Mouse (Mus musculus) gonadal fat pad, adult 2 months (tissue): ENCODE measurements around the gene Apba2. TPM values are rescaled to one million over a fixed set of nuclear protein-coding genes. Genes with fewer than 3 reads are reported as not detected.

Experiments
- DNase-seq: peaks from one replicate; pipeline ENCODE4 v3.0.0-alpha.2; 2012; ENCODE audit warnings: low read depth
- polyA plus RNA-seq: library from polyadenylated mRNA; depleted of rRNA; stranded (reverse); fragments of >200 nt; gene quantifications from 2 replicates; pipeline ENCODE4 v1.2.3, GENCODE M21; 2012

The Apba2 gene
- polyA plus RNA-seq, 1 experiment = 0.95 TPM

- no peak for DNase-seq
Measured at GRCm38 (mm10) chr7:64586571-64586970, 85.1 kb downstream of the Apba2 start.

DNA sequence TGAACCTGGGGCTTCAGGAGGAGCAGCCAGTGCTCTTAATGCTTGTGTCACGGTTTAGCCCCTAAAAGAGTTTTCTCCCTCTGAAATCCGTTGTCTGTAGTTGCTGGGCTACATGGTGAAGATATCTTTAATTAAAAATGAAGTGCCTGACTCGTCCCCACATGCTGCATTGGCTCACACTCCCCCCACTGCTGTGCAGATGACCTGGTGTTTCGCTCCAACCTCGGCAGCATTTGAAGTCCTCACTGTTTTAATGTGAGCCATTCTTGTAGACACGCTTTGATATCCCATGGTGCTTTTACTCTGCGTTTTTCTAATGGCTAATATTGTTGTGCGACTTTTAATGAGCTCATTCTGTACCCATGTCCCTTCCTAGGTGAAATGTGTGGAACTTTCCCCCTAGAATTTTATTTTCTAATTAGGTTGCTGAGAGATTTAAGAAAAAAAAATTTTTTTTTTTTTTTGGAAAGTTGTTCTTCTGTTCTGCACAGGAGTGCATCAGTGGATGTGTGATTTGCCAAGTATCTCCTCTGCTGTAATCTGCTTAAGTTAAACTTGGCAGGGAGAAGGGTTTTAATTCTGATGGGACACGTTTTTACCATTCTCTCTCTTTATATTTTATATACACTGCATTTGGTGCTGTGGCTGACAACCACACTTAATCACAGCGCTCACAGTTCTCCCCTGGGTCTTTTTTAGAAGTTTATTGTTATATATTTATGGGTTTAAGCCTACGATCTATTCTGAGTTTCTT is 87.3 kb downstream of the Apba2 start:
- DNase-seq = no peak

DNA sequence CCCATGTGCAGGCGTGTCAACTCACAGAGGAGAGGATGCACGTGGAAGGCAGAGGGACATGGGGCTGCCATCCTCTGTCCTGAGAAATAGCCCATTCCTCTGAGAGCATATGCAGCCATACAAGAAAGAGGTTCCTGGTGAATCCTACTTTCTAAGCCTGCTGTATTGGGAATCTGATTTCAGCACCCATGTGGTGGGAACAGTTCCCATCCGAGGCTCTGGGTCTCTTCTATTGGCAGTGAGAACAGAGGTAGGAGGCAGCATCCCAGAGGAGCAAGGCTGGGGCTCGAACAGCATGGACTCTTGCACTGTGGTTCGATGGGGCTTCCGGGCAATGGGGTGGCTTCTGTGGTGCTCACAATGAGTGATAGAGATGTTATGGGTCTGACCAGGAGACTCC is 93.8 kb downstream of the Apba2 start:
- no peak for DNase-seq

- no peak for DNase-seq
Measured at GRCm38 (mm10) chr7:64596652-64597051, 95.1 kb downstream of the Apba2 start.

DNA sequence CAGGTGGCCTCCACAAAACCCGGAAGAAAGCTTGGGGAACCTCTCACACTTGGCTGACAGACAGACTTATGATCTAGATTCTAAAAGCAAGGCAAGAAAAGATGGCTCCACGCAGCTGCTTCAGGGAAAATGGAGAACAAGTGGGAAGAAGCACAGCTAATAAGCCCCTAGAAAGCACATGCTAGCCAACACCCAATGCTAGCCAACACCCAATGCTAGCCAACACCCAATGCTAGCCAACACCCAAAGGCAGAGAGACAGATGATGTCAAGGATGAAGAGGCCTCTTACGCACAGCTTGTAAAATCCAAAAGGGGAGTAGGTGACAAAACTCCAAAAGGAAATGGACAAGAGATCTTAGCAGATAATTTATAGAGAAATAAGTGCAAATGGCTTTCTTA is 108.4 kb downstream of the Apba2 start:
- no peak for DNase-seq

DNA sequence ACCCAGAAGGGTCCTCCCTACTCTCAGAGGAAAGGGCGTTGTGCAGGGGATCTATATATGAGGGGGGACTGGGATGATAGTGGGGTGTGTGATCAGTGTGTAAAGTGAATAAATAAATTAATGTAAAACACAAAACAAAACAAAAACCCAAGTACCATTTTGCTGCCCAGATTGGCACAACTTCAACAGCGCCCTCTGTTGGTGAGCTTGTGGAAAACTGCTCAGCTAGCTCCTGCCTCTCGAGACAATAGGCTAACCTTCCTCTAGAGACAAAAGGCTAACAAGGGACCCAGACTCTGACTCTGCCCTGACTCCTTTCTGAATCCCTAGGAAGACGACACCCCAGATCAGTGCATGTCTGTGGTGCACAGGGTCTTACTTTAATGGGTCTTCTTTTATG is 109.4 kb downstream of the Apba2 start:
- no peak for DNase-seq

DNA sequence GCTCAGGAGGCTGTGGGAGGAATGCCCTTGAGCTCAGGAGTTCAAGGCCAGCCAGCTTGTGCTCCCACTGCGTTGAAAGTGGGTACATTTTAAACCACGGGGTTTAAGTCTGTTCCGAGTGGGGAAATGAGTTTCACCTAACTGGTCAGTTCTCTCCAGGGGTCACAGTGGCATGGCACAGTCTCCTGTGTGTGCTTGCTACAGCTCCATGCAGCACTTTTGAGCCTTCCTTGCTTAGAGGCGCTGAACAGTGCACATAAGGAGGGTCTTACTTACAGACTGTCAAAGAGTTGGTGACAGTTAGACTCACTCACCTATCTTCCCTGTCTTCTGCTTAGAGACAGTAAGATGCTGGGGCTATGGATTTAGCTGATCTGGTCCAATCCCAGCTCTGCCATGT is 117.8 kb downstream of the Apba2 start:
- DNase-seq = no peak

- DNase-seq = no peak
Measured at GRCm38 (mm10) chr7:64626494-64626893, 125.0 kb downstream of the Apba2 start.

DNA sequence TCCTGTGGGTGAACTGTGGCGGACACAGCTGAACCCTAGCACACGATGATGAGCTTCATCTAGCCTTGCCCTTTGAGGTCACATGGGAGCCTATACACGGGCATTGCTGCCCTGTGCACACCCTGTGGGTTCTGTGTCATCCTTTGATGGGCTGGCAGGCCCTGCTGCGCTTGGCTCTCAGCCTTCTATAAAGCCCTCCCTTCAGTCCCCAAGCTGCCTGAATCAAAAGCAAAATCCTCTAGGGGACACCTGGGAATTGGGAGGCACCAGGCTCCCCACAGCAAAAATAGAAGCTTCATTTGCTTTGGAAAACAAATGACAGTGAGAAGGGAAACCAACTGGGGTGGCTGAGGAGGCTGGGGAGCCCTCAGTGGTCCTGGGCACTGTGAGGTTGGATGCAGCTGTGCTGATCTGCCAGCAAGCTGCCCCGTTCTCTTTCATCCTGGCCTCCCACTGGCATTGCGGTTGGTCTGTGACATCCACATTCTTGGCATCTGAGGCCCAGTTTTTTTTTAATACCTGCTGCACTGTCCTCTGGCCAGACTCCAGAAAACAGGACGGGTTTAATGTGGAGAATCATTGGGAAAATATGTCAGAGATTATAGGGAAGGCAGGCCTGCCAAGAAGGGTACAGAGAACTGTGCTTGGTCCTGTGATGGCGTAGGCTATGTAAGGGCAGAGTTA is 126.6 kb downstream of the Apba2 start:
- no peak for DNase-seq

- no peak for DNase-seq
Measured at GRCm38 (mm10) chr7:64630697-64631096, 129.2 kb downstream of the Apba2 start.

- DNase-seq = no peak
Measured at GRCm38 (mm10) chr7:64631131-64631530, 129.6 kb downstream of the Apba2 start.

DNA sequence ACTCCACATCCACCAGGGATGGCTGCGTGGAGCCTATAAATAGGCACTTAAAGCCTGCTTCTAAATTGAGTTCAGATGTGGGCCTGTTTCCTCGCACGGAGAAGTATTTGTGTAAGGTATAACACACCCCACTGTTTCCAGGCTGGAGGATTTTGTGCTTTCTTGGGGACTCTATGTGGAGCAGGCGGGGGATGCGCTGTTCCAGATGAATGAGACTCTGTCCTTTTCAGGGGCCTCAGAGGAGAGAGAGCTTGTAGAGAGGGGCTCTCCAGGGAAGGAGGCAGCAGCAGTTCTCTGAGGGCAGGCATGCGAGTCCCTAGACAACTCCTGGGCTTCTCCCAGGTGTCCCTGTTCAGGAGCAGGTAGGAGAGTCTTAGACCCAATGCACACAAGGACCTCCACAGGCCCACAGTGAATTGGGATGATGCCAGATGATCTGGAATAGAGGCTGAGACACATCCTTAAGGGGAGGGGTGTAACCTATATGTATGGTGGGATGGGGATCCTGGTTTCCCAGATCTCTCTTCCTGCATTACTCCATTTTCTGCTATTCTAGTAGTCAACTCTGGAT is 130.4 kb downstream of the Apba2 start:
- no peak for DNase-seq

DNA sequence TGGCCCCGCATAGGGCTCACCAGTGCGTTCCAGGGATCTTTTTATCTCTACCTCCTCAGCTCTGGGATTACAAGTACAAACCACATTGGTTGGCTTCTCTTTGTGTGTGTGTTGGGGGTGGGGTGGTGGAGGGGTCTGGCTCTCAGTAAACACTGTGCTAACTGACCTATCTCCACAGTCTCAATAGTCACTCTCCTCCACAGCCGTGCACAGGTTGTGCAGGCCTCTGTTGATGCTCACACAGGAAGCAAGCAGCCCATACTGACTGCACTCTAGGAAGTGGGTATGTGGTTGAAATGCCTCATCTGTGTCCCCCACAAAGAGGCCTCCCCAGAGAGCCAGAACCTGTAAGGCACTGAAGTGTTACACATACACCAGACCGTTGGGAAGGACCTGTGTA is 131.7 kb downstream of the Apba2 start:
- no peak for DNase-seq

DNA sequence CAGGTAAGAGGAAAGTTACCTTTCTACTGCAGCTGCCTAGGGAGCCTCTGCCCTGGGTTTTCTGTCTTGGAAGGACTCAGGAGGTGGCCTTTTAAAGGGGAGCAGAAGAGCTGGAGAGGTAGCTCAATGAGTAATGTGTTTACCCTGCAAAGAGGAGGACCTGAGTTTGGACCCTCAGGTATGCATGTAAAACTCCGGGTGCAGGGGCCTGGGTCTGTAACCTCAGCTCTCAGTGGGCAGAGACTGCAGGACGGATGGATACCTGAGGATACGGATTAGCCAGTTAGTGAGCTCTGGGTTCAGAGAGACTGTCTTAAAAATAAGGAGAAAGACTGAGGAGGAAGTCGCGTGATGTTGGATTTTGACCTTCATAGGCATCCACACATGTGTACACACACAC is 132.4 kb downstream of the Apba2 start:
- DNase-seq = no peak

GRCm38 (mm10) chr7:64634482-64634881 is 133.0 kb downstream of the Apba2 start:
- DNase-seq = no peak

GRCm38 (mm10) chr7:64638922-64639321 is 137.4 kb downstream of the Apba2 start:
- DNase-seq = no peak

DNA sequence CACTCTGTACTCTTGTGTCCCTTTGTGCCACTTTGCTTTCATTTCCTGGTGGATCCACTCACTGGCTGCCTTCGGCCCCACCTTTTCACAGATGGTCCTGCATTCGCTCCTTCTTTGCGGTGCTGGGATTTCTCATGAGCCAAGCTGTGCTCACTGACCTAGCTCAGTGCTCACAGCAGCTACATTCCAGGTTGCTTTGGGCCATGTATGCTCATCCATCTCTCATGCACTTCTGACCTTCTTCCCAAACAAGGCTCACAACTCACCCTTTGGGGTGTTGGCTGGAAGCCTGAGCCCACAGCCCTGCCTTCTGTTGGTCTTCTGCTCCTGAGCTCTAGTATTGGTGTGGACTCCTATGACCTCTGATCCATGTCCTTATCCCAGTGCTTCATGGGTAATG is 139.1 kb downstream of the Apba2 start:
- no peak for DNase-seq

DNA sequence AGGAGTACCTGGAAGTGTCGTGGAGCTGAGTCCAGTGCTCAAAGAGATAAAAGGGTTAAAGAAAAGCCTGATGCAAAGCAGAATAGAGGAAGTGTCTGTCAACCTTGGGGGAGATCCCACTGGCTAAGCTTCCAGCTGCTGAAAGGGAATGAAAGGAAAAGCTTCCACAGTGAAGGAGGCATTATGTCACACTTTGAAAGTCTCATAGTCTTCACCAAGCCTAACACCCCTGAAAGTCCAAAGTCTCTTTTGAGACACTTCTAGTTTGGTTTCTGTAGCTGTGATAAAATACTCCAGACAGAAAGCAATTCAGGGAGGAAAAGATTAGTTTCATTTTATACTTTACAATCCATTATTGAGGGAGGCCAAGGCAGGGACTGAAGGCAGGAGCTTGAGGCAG is 141.4 kb downstream of the Apba2 start:
- no peak for DNase-seq

DNA sequence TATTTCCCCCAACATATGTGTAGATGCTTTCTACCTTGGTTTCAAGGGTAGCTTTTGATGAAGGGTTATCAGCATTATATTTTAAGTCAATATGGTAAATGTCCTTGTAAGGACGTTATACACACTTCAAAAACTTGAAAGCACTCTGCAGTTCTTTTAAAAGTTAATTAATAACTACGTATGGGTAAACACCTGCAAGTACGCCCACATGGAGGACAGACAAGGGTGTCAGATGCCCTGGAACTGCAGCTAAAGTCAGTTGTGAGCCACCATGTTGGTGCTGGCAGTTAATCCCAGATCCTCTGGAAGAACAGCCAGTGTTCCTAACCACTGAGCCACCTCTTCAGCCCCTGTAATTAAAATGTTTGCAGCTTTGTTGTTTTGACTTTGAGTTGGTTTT is 144.0 kb downstream of the Apba2 start:
- DNase-seq = no peak

DNA sequence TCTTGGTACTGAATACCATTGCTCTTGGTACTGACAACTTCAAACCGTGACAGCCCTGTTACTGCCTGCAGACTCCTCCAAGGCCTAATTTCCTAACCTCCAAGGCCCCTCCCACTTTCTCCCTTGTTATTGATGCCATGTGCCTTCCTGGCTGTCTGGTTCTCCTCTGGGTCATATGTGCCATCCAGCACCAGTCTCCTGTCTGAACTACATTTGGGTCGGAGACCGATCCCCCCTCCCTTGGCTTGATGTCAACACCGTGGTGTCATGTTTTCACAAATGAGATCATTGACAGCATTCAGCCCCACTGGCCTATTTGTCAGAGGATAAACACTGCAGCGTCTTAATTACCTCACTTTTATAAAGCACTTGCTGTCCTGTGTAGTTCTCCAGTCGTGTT is 144.5 kb downstream of the Apba2 start:
- no peak for DNase-seq

- no peak for DNase-seq
Measured at GRCm38 (mm10) chr7:64648947-64649607, 147.6 kb downstream of the Apba2 start.

DNA sequence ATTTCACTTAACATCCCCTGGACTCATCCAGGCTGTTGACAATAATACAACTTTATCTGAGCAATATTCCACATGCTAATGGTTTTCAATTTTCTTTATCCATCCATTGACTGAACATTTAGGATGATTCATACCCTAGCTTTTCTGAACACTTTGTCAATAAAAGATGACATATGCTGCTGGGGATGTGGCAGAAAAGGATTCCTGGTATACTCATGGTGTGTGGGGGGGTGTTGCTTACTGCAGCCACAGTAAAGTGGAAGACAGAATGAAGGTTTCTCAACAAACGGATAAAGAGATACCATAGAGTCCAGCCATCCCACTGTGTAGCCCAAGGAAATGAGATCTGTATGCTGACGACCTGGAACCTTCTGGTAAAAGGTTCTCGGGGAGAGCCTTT is 150.5 kb downstream of the Apba2 start:
- no peak for DNase-seq

GRCm38 (mm10) chr7:64656787-64657186 is 155.3 kb downstream of the Apba2 start:
- DNase-seq = no peak
